Mouse (Mus musculus) C2C12 (cell line): Measurements from ENCODE around the gene Slc20a1.

Experiments
- CTCF ChIP-seq: IDR thresholded peaks from one replicate; pipeline ENCODE4 v1.5.1; 2011; ENCODE audit not compliant: control insufficient read depth, insufficient read depth, insufficient read length
- MAX ChIP-seq: IDR thresholded peaks from one replicate; pipeline ENCODE4 v1.6.1; 2011; ENCODE audit warnings: mild to moderate bottlenecking, control low read depth
- MYOD1 ChIP-seq: IDR thresholded peaks from one replicate; pipeline ENCODE4 v1.6.1; 2011; ENCODE audit warnings: low read depth; ENCODE audit not compliant: control insufficient read depth, insufficient read length

- TF ChIP-seq MYOD1 (no peak), CTCF (no peak), MAX (no peak)
Observed at GRCm38 (mm10) chr2:129252836-129253630, 54.5 kb downstream of the Slc20a1 start.
